Mouse (Mus musculus): ENCODE data around the gene Capza1. TPM values are rescaled to one million over a fixed set of nuclear protein-coding genes. Genes with fewer than 3 reads are reported as not detected.

Capza1 gene
- polyA plus RNA-seq, 1 experiment from 2014 or later, result 109 TPM

DNA sequence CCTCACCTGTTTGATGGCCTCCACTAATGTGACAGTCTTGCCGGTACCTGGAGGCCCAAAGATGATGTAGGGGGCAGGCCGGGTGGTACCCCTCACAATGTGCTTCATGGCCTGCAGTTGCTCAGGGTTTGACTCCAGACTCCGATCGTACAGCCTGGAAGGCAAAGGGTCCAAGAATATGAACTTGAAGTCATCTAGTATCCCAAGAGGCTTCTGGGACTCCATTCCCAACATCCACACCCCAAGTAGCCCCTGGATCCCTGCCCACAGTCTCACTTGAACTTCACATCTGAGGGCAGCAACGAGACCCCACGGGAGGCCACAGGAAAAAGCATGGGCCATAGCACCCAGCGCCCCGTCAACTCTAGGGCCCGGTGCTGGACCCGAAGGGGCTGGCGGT is 63.6 kb downstream of the Capza1 start:
- Histone ChIP-seq H3K27ac (ENCODE audit: low read depth, low read length) (no peak overlapping the region), H3K4me2 (replicated peaks; ENCODE audit: low read depth) (no peak overlapping the region), H3K27me3 (replicated peaks; ENCODE audit: control insufficient read depth, insufficient read depth, low read length) (no peaks in the 10 kb centered on the region), H3K36me3 (ENCODE audit: control insufficient read depth, insufficient read depth) (peaks cover 78% of the 10 kb centered on the region), H3K9ac (ENCODE audit: low read depth, low read length) (no peak overlapping the region), H3K4me1 (replicated peaks; ENCODE audit: control insufficient read depth, insufficient read depth, low read length) (no peaks in the 10 kb centered on the region), H3K4me3 (ENCODE audit: low read depth, low read length) (no peak overlapping the region), H3K9me3 (ENCODE audit: control insufficient read depth) (no peaks in the 10 kb centered on the region)
- ATAC-seq, result no peak
- 96% methylated on average over 11 of the region's 11 CpGs for WGBS
- TF ChIP-seq CTCF (IDR thresholded peaks at IDR 0.05; ENCODE audit: low read depth), result no peak

GRCm38 (mm10) chr3:104796430-104797082 is 67.7 kb downstream of the Capza1 start:
- H3K4me2 ChIP-seq (replicated peaks; ENCODE audit: low read depth), result 0 out of 2 replicates have a peak overlapping the region, but pooled peaks have one; percentile 3
- H3K4me3 ChIP-seq (ENCODE audit: low read depth, low read length), result no peak overlapping the region
- no peak for TF ChIP-seq CTCF (IDR thresholded peaks at IDR 0.05; ENCODE audit: low read depth)
- peaks cover 17% of the 10 kb centered on the region for H3K4me1 ChIP-seq (replicated peaks; ENCODE audit: control insufficient read depth, insufficient read depth, low read length)
- no peaks in the 10 kb centered on the region for H3K27me3 ChIP-seq (replicated peaks; ENCODE audit: control insufficient read depth, insufficient read depth, low read length)
- 40% methylated on average over 15 of the region's 15 CpGs for WGBS
- H3K27ac ChIP-seq (ENCODE audit: low read depth, low read length), result peak overlapping the region; percentile 94
- peaks cover 75% of the 10 kb centered on the region for H3K36me3 ChIP-seq (ENCODE audit: control insufficient read depth, insufficient read depth)
- H3K9ac ChIP-seq (ENCODE audit: low read depth, low read length), result no peak overlapping the region
- no peaks in the 10 kb centered on the region for H3K9me3 ChIP-seq (ENCODE audit: control insufficient read depth)
- ATAC-seq, result peak; percentile 82

GRCm38 (mm10) chr3:104795661-104796340 is 68.5 kb downstream of the Capza1 start:
- ATAC-seq, result peak; percentile 54
- H3K36me3 ChIP-seq (ENCODE audit: control insufficient read depth, insufficient read depth), result peaks cover 69% of the 10 kb centered on the region
- no peak overlapping the region for H3K4me3 ChIP-seq (ENCODE audit: low read depth, low read length)
- H3K27ac ChIP-seq (ENCODE audit: low read depth, low read length), result peak overlapping the region; percentile 94
- no peak for TF ChIP-seq CTCF (IDR thresholded peaks at IDR 0.05; ENCODE audit: low read depth)
- no peak overlapping the region for H3K4me2 ChIP-seq (replicated peaks; ENCODE audit: low read depth)
- no peaks in the 10 kb centered on the region for H3K9me3 ChIP-seq (ENCODE audit: control insufficient read depth)
- peaks cover 21% of the 10 kb centered on the region for H3K4me1 ChIP-seq (replicated peaks; ENCODE audit: control insufficient read depth, insufficient read depth, low read length)
- peak overlapping the region; percentile 26; the same call in 1 of the 2 replicates for H3K9ac ChIP-seq (ENCODE audit: low read depth, low read length)
- no peaks in the 10 kb centered on the region for H3K27me3 ChIP-seq (replicated peaks; ENCODE audit: control insufficient read depth, insufficient read depth, low read length)
- 38% methylated on average over 15 of the region's 15 CpGs for WGBS

DNA sequence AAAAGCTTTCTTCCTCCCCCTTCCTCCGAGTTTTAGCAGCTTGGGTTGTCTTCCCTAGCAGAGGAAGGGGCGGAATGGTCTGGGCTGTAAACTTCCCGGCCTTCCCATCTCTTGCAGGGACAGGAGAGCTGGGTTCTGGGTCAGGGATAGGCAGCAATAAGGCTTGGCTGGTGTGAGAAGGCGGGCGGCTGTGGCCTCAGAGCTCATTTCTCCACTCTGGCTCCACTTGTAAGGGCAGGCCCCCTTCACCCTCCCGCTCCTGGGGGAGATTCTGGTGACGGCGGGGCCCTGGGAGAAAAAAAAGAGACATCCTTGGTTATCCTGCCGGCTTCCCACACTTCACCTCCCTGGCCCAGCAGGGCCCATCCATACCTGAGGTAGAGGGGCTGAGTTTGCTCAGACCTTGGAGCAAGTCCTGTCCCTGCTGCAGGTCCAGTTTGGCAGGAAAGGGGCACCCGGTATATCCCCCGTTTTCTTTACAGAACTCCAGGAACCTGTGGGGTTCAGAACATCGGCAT is 69.3 kb downstream of the Capza1 start:
- no peaks in the 10 kb centered on the region for H3K9me3 ChIP-seq (ENCODE audit: control insufficient read depth)
- H3K4me1 ChIP-seq (replicated peaks; ENCODE audit: control insufficient read depth, insufficient read depth, low read length), result peaks cover 21% of the 10 kb centered on the region
- ATAC-seq, result no peak
- 37% methylated on average over 12 of the region's 12 CpGs for WGBS
- peaks cover 61% of the 10 kb centered on the region for H3K36me3 ChIP-seq (ENCODE audit: control insufficient read depth, insufficient read depth)
- peak overlapping the region; percentile 26; the same call in 1 of the 2 replicates for H3K9ac ChIP-seq (ENCODE audit: low read depth, low read length)
- no peak for TF ChIP-seq CTCF (IDR thresholded peaks at IDR 0.05; ENCODE audit: low read depth)
- no peaks in the 10 kb centered on the region for H3K27me3 ChIP-seq (replicated peaks; ENCODE audit: control insufficient read depth, insufficient read depth, low read length)
- no peak overlapping the region for H3K4me3 ChIP-seq (ENCODE audit: low read depth, low read length)
- peak overlapping the region; percentile 24; the same call in 1 of the 2 replicates for H3K4me2 ChIP-seq (replicated peaks; ENCODE audit: low read depth)
- H3K27ac ChIP-seq (ENCODE audit: low read depth, low read length), result peak overlapping the region; percentile 94

DNA sequence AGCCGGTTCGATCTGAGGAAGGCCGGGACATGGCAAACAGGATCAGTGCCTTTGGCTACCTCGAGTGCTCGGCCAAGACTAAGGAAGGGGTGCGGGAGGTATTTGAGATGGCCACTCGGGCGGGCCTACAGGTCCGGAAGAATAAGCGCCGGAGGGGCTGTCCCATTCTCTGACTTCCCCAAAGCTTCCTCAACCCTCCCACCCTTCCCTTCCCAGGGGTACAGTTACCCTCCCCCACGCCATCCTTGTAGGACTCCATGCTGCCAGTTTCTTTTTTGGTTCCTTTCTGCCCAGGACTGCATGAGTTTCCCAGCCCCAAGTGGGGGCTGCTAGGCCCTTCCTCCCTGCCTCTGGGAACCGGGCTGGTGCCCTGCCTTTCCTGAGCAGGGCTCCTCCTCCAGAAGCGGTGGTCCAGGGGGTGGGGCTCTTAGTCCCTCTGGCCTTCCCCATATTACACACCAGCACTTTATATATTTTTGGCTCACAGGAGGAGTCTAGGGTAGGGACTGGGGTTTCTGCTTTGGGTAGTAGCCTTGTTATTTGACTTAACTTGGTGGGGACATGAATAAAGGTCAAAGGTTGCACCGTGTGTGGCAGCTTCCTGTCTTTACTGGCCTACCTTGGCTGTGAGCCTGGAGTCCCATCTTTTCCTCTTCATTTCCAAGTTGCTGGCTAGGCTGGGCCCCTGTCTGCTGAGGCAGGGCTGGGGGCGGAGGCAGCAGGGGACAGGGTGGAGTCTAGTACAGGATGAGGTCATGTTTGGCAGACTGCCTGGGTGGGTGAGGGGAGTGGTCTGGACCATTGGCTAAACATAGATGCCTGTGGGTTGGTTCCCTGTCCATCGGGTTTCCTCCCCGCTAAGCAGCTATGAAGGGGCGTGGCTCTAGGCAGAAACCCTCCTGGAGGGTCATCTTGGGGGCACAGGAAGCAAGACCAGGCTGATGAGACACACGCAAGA is 70.2 kb downstream of the Capza1 start:
- Histone ChIP-seq H3K4me2 (replicated peaks; ENCODE audit: low read depth) (peak overlapping the region; percentile 24), H3K9me3 (ENCODE audit: control insufficient read depth) (no peaks in the 10 kb centered on the region), H3K27ac (ENCODE audit: low read depth, low read length) (peak overlapping the region; percentile 94), H3K4me3 (ENCODE audit: low read depth, low read length) (no peak overlapping the region), H3K36me3 (ENCODE audit: control insufficient read depth, insufficient read depth) (peaks cover 52% of the 10 kb centered on the region), H3K9ac (ENCODE audit: low read depth, low read length) (peak overlapping the region; percentile 26; the same call in 1 of the 2 replicates), H3K4me1 (replicated peaks; ENCODE audit: control insufficient read depth, insufficient read depth, low read length) (peaks cover 21% of the 10 kb centered on the region), H3K27me3 (replicated peaks; ENCODE audit: control insufficient read depth, insufficient read depth, low read length) (no peaks in the 10 kb centered on the region)
- WGBS, result 38% methylated on average over 20 of the region's 20 CpGs
- TF ChIP-seq CTCF (IDR thresholded peaks at IDR 0.05; ENCODE audit: low read depth), result no peak
- ATAC-seq, result peak; percentile 50

All from intestine, postnatal 0 days (tissue).